Mouse (Mus musculus) kidney, postnatal 0 days (tissue): ENCODE data around the gene Gm3776. TPM values are rescaled to one million over a fixed set of nuclear protein-coding genes. Genes with fewer than 3 reads are reported as not detected.
"Not testable (repeated sequence)": the region's sequence is repeated elsewhere in the genome, so short reads cannot be mapped to it uniquely, and the experiment has no call there.

Experiments used
- ATAC-seq: fragments of 200-750 bp; cut with Nextera tagmentation; replicated peaks from 2 replicates; pipeline ENCODE4 v1.8.0; 2017; ENCODE audit warnings: low read depth, moderate number of reproducible peaks, moderate TSS enrichment, moderate library complexity; ENCODE audit not compliant: low FRiP score
- DNase-seq: peaks from one replicate; pipeline ENCODE4 v3.0.0-alpha.2; 2016; ENCODE audit warnings: low spot score
- H3K27ac ChIP-seq: fragments of 300-500 bp; sonication (generic); 2 replicates; pipeline ENCODE4 v1.5.1; 2014; ENCODE audit warnings: mild to moderate bottlenecking
- H3K27me3 ChIP-seq: fragments of 300-500 bp; sonication (generic); 2 replicates; pipeline ENCODE4 v1.6.1; 2014; ENCODE audit warnings: low read length, mixed read lengths; ENCODE audit not compliant: insufficient read depth
- H3K36me3 ChIP-seq: fragments of 300-500 bp; sonication (generic); 2 replicates; pipeline ENCODE4 v1.6.1; 2014; ENCODE audit warnings: low read length, mixed read lengths; ENCODE audit not compliant: insufficient read depth
- H3K4me1 ChIP-seq: fragments of 300-500 bp; sonication (generic); replicated peaks from 2 replicates; pipeline ENCODE4 v1.6.1; 2014; ENCODE audit warnings: antibody characterized with exemption, low read length, mixed read lengths; ENCODE audit not compliant: insufficient read depth
- H3K4me2 ChIP-seq: fragments of 300-500 bp; sonication (generic); 2 replicates; pipeline ENCODE4 v1.6.1; 2014; ENCODE audit warnings: mild to moderate bottlenecking, low read length, moderate library complexity, mixed read lengths
- H3K4me3 ChIP-seq: fragments of 300-500 bp; sonication (generic); replicated peaks from 2 replicates; pipeline ENCODE4 v1.5.1; 2014; ENCODE audit warnings: low read depth, low read length
- H3K9ac ChIP-seq: fragments of 300-500 bp; sonication (generic); 2 replicates; pipeline ENCODE4 v1.6.1; 2014; ENCODE audit warnings: low read depth, low read length
- H3K9me3 ChIP-seq: fragments of 300-500 bp; sonication (generic); replicated peaks from 2 replicates; pipeline ENCODE4 v1.6.1; 2016; ENCODE audit warnings: low read length, inconsistent platforms, mixed read lengths
- CTCF ChIP-seq: IDR thresholded peaks from 2 replicates; pipeline ENCODE4 v1.5.1; 2016; ENCODE audit warnings: antibody characterized with exemption, low read depth, mild to moderate bottlenecking, moderate library complexity
- WGBS: fragments of 180-500 bp; shearing (Covaris S2); extraction: QIAGEN DNeasy Blood & Tissue Kit; methylation state at CpG from one replicate; pipeline ENCODE4 v1.1.7; 2014; 5-methylcytosine and 5-hydroxymethylcytosine counted together
- polyA plus RNA-seq: library from polyadenylated mRNA; unstranded; fragments of >200 nt; fragmentation: Nextera tagmentation; extraction: Ambion mirVana; gene quantifications from 2 replicates; pipeline ENCODE4 v1.2.1, GENCODE M21; 2015

The Gm3776 gene
- 8.4 and 10.3 TPM in 2 replicates for polyA plus RNA-seq

- WGBS = 87% methylated on average over 1 of the region's 3 CpGs
Observed at GRCm38 (mm10) chr9:78256914-78257313, at the start of gene Gm3776. TSS of gene Gm3776 (plus strand) at chr9:78257129.

GRCm38 (mm10) chr9:78208956-78209355 lies 48.0 kb upstream of the Gm3776 start:
- Histone ChIP-seq H3K4me3 (no peak overlapping the region), H3K4me1 (no peaks in the 10 kb centered on the region), H3K36me3 (peaks cover 4% of the 10 kb centered on the region; the same call in 1 of the 2 replicates), H3K4me2 (no peak overlapping the region), H3K27ac (no peak overlapping the region), H3K9ac (no peak overlapping the region), H3K27me3 (no peaks in the 10 kb centered on the region), H3K9me3 (no peaks in the 10 kb centered on the region)
- DNase-seq (no peak), ATAC-seq (no peak)
- TF ChIP-seq CTCF = no peak
- 45% methylated on average over 4 of the region's 4 CpGs for WGBS

More at GRCm38 (mm10) chr9:78256914-78257313, at the start of gene Gm3776:
- H3K27me3 ChIP-seq, H3K9me3 ChIP-seq, DNase-seq, H3K9ac ChIP-seq, H3K4me1 ChIP-seq, H3K27ac ChIP-seq, H3K4me3 ChIP-seq, H3K36me3 ChIP-seq, ATAC-seq, H3K4me2 ChIP-seq: not testable (repeated sequence)

GRCm38 (mm10) chr9:78210079-78210478 lies 46.9 kb upstream of the Gm3776 start:
- H3K4me3 ChIP-seq = no peak overlapping the region
- no peaks in the 10 kb centered on the region for H3K4me1 ChIP-seq
- no peaks in the 10 kb centered on the region for H3K9me3 ChIP-seq
- no peak overlapping the region for H3K27ac ChIP-seq
- no peak for DNase-seq
- H3K27me3 ChIP-seq = no peaks in the 10 kb centered on the region
- H3K4me2 ChIP-seq = no peak overlapping the region
- ATAC-seq = no peak
- H3K36me3 ChIP-seq = peaks cover 4% of the 10 kb centered on the region; the same call in 1 of the 2 replicates
- 90% methylated on average over 3 of the region's 3 CpGs for WGBS
- TF ChIP-seq CTCF = no peak
- H3K9ac ChIP-seq = no peak overlapping the region

- H3K4me3 ChIP-seq = no peak overlapping the region
- ATAC-seq (no peak), DNase-seq (no peak)
- H3K9me3 ChIP-seq = no peaks in the 10 kb centered on the region
- H3K27me3 ChIP-seq = no peaks in the 10 kb centered on the region
- 98% methylated on average over 2 of the region's 2 CpGs for WGBS
- no peak for TF ChIP-seq CTCF
- H3K4me2 ChIP-seq = no peak overlapping the region
- H3K9ac ChIP-seq = no peak overlapping the region
- peaks cover 4% of the 10 kb centered on the region; the same call in 1 of the 2 replicates for H3K36me3 ChIP-seq
- H3K4me1 ChIP-seq = no peaks in the 10 kb centered on the region
- no peak overlapping the region for H3K27ac ChIP-seq
Observed at GRCm38 (mm10) chr9:78210821-78211220, 46.1 kb upstream of the Gm3776 start.

- no peak overlapping the region for H3K9ac ChIP-seq
- no peaks in the 10 kb centered on the region for H3K27me3 ChIP-seq
- no peak for DNase-seq
- ATAC-seq = no peak
- TF ChIP-seq CTCF = no peak
- no peaks in the 10 kb centered on the region for H3K9me3 ChIP-seq
- peaks cover 4% of the 10 kb centered on the region; the same call in 1 of the 2 replicates for H3K36me3 ChIP-seq
- no peak overlapping the region for H3K27ac ChIP-seq
- no peak overlapping the region for H3K4me3 ChIP-seq
- 95% methylated on average over 3 of the region's 3 CpGs for WGBS
- no peak overlapping the region for H3K4me2 ChIP-seq
- H3K4me1 ChIP-seq = no peaks in the 10 kb centered on the region
Observed at GRCm38 (mm10) chr9:78211521-78211920, 45.4 kb upstream of the Gm3776 start.

GRCm38 (mm10) chr9:78212341-78213049 lies 44.4 kb upstream of the Gm3776 start:
- Histone ChIP-seq H3K36me3 (peaks cover 4% of the 10 kb centered on the region; the same call in 1 of the 2 replicates), H3K27me3 (no peaks in the 10 kb centered on the region), H3K27ac (no peak overlapping the region), H3K4me2 (no peak overlapping the region), H3K9ac (no peak overlapping the region), H3K9me3 (no peaks in the 10 kb centered on the region), H3K4me1 (no peaks in the 10 kb centered on the region), H3K4me3 (no peak overlapping the region)
- TF ChIP-seq CTCF = no peak
- 74% methylated on average over 7 of the region's 7 CpGs for WGBS
- DNase-seq = no peak
- no peak for ATAC-seq
